Mouse (Mus musculus) forebrain, postnatal 0 days (tissue): ENCODE data around the gene Samd10. TPM values are rescaled to one million over a fixed set of nuclear protein-coding genes. Genes with fewer than 3 reads are reported as not detected.

Experiments used
- ATAC-seq: fragments of 200-750 bp; cut with Nextera tagmentation; 2 replicates; pipeline ENCODE4 v1.8.0; 2017; ENCODE audit warnings: mild to moderate bottlenecking, moderate library complexity
- DNase-seq: peaks from one replicate; pipeline ENCODE4 v3.0.0-alpha.2; 2015
- H3K27ac ChIP-seq: fragments of 300-500 bp; sonication (generic); 2 replicates; pipeline ENCODE4 v1.5.1; 2014; ENCODE audit warnings: low read depth, mild to moderate bottlenecking, antibody characterized with exemption, low read length, moderate library complexity, mixed read lengths
- H3K27me3 ChIP-seq: fragments of 300-500 bp; sonication (generic); 2 replicates; pipeline ENCODE4 v1.6.1; 2014; ENCODE audit warnings: mild to moderate bottlenecking, low read length, mixed read lengths; ENCODE audit not compliant: insufficient read depth
- H3K36me3 ChIP-seq: fragments of 300-500 bp; sonication (generic); 2 replicates; pipeline ENCODE4 v1.6.1; 2014; ENCODE audit warnings: mild to moderate bottlenecking, moderate library complexity; ENCODE audit not compliant: insufficient read depth
- H3K4me1 ChIP-seq: fragments of 300-500 bp; sonication (generic); 2 replicates; pipeline ENCODE4 v1.6.1; 2014; ENCODE audit warnings: antibody characterized with exemption; ENCODE audit not compliant: insufficient read depth
- H3K4me2 ChIP-seq: fragments of 300-500 bp; sonication (generic); 2 replicates; pipeline ENCODE4 v1.6.1; 2014; ENCODE audit warnings: low read depth, mild to moderate bottlenecking, moderate library complexity
- H3K4me3 ChIP-seq: fragments of 300-500 bp; sonication (generic); 2 replicates; pipeline ENCODE4 v1.5.1; 2014; ENCODE audit warnings: low read depth, low read length, mixed read lengths
- H3K9ac ChIP-seq: fragments of 300-500 bp; sonication (generic); 2 replicates; pipeline ENCODE4 v1.6.1; 2014; ENCODE audit warnings: mild to moderate bottlenecking
- H3K9me3 ChIP-seq: fragments of 300-500 bp; sonication (generic); 2 replicates; pipeline ENCODE4 v1.6.1; 2016; ENCODE audit warnings: low read length
- CTCF ChIP-seq: sonication (generic); IDR thresholded peaks from 2 replicates; pipeline ENCODE4 v1.5.1; 2016; ENCODE audit warnings: antibody characterized with exemption, control low read depth, low read depth
- WGBS: fragments of 180-500 bp; shearing (Covaris S2); extraction: QIAGEN DNeasy Blood & Tissue Kit; methylation state at CpG from one replicate; pipeline ENCODE4 v1.1.7; 2014; 5-methylcytosine and 5-hydroxymethylcytosine counted together
- polyA plus RNA-seq: library from polyadenylated mRNA; unstranded; fragments of >200 nt; fragmentation: Nextera tagmentation; extraction: Ambion mirVana; gene quantifications from 2 replicates; pipeline ENCODE4 v1.2.1, GENCODE M21; 2015
- total RNA-seq: library from RNA; depleted of rRNA; stranded (reverse); fragments of >200 nt; gene quantifications from 2 replicates; pipeline ENCODE4 v1.2.3, GENCODE M21; 2014

The Samd10 gene
- total and polyA plus RNA-seq, 2 experiments from 2014 or later, result 85.6 to 108 TPM

- no peak for ATAC-seq
- Histone ChIP-seq H3K36me3 (peaks cover 35% of the 10 kb centered on the region), H3K9ac (no peak overlapping the region), H3K27me3 (no peaks in the 10 kb centered on the region), H3K4me3 (no peak overlapping the region), H3K27ac (no peak overlapping the region), H3K4me1 (no peaks in the 10 kb centered on the region), H3K9me3 (no peaks in the 10 kb centered on the region), H3K4me2 (no peak overlapping the region)
- TF ChIP-seq CTCF, result no peak
- no peak for DNase-seq
Observed at GRCm38 (mm10) chr2:181628471-181628870, 29.5 kb upstream of the Samd10 start.

- H3K9me3 ChIP-seq, result no peaks in the 10 kb centered on the region
- H3K9ac ChIP-seq, result no peak overlapping the region
- no peak overlapping the region for H3K4me2 ChIP-seq
Observed at GRCm38 (mm10) chr2:181623401-181623800, 24.4 kb upstream of the Samd10 start.

GRCm38 (mm10) chr2:181618761-181619495, 19.9 kb upstream of the Samd10 start:
- no peak for TF ChIP-seq CTCF
- H3K9me3 ChIP-seq, result no peaks in the 10 kb centered on the region
- H3K27me3 ChIP-seq, result no peaks in the 10 kb centered on the region
- H3K4me2 ChIP-seq, result no peak overlapping the region
- no peak for ATAC-seq
- no peak overlapping the region for H3K9ac ChIP-seq
- H3K27ac ChIP-seq, result no peak overlapping the region
- peaks cover 40% of the 10 kb centered on the region for H3K36me3 ChIP-seq
- no peaks in the 10 kb centered on the region for H3K4me1 ChIP-seq
- no peak for DNase-seq
- WGBS, result 92% methylated on average over 5 of the region's 5 CpGs
- no peak overlapping the region for H3K4me3 ChIP-seq

More at GRCm38 (mm10) chr2:181623401-181623800, 24.4 kb upstream of the Samd10 start:
- Histone ChIP-seq H3K4me1 (no peaks in the 10 kb centered on the region), H3K36me3 (peaks cover 39% of the 10 kb centered on the region), H3K27ac (no peak overlapping the region), H3K4me3 (no peak overlapping the region), H3K27me3 (no peaks in the 10 kb centered on the region)
- peak; percentile 62 for TF ChIP-seq CTCF
- peak; percentile 17 for DNase-seq
- ATAC-seq, result 0 out of 2 replicates have a peak, but pooled peaks have one; percentile 32

GRCm38 (mm10) chr2:181602367-181602766, 3.4 kb upstream of the Samd10 start:
- H3K9ac ChIP-seq, result no peak overlapping the region
- 0 out of 2 replicates have a peak, but pooled peaks cover 3% of the 10 kb centered on the region for H3K36me3 ChIP-seq
- no peaks in the 10 kb centered on the region for H3K9me3 ChIP-seq
- ATAC-seq, result no peak
- no peak for DNase-seq
- peaks cover 13% of the 10 kb centered on the region for H3K4me1 ChIP-seq
- H3K27me3 ChIP-seq, result no peaks in the 10 kb centered on the region
- H3K27ac ChIP-seq, result no peak overlapping the region
- H3K4me2 ChIP-seq, result peak overlapping the region; percentile 57
- peak overlapping the region; percentile 87; the same call in 1 of the 2 replicates for H3K4me3 ChIP-seq
- WGBS, result 77% methylated on average over 4 of the region's 4 CpGs
- TF ChIP-seq CTCF, result no peak

- 29% methylated on average over 10 of the region's 10 CpGs for WGBS
- H3K4me1 ChIP-seq, result peaks cover 13% of the 10 kb centered on the region
- H3K9me3 ChIP-seq, result no peaks in the 10 kb centered on the region
- no peak for TF ChIP-seq CTCF
- no peak for DNase-seq
- 0 out of 2 replicates have a peak, but pooled peaks cover 3% of the 10 kb centered on the region for H3K36me3 ChIP-seq
- no peaks in the 10 kb centered on the region for H3K27me3 ChIP-seq
- no peak for ATAC-seq
- peak overlapping the region; percentile 94 for H3K9ac ChIP-seq
- peak overlapping the region; percentile 84 for H3K27ac ChIP-seq
- peak overlapping the region; percentile 57 for H3K4me2 ChIP-seq
- H3K4me3 ChIP-seq, result peak overlapping the region; percentile 87
Observed at GRCm38 (mm10) chr2:181601751-181602145, 2.7 kb upstream of the Samd10 start.

- DNase-seq (peak; percentile 99), ATAC-seq (peak; percentile 97)
- Histone ChIP-seq H3K27me3 (no peaks in the 10 kb centered on the region), H3K9me3 (no peaks in the 10 kb centered on the region), H3K4me1 (peaks cover 13% of the 10 kb centered on the region), H3K9ac (peak overlapping the region; percentile 94), H3K36me3 (peaks cover 9% of the 10 kb centered on the region; the same call in 1 of the 2 replicates), H3K4me2 (peak overlapping the region; percentile 57), H3K27ac (peak overlapping the region; percentile 84), H3K4me3 (peak overlapping the region; percentile 87)
- under 1% methylated on average over 57 of the region's 57 CpGs for WGBS
- no peak; the same call in 1 of the 2 replicates for TF ChIP-seq CTCF
Observed at GRCm38 (mm10) chr2:181600828-181601750, 2.1 kb upstream of the Samd10 start.
